Mouse (Mus musculus): ENCODE measurements around the gene Abat. TPM values are rescaled to one million over a fixed set of nuclear protein-coding genes. Genes with fewer than 3 reads are reported as not detected.

Abat gene
- total RNA-seq, 2 experiments from 2014 or later = 140 to 156 TPM

DNA sequence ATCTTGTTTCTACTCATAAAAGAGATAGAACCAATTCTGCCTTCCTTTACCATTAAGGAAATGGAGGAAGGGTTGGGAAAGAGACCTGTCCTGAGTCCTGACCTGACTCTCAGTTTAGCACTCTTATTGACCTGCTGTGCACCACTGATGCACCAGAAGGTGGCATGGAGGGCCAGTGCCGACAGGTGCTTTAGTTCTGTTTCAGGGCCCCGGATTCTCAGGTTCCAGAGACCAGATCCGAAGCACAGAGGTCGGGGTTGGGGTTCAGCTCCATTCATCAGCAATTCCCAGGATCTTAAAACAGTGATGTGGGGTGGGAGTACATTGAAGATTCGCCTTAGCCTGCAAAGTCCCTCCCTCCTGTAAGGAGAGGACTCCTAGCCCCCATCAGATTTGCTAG, 399 bp upstream of the Abat start:
- no peak for DNase-seq (ENCODE audit: extremely low spot score in 1 of 2, low spot score in 2 of 2)
- H3K4me3 ChIP-seq = peak overlapping the region; percentile 87
- intact Hi-C loops (cut with DNase I) = no loop called here
- no peak for TF ChIP-seq CTCF (IDR thresholded peaks at IDR 0.05)
- no peak overlapping the region for H3K27ac ChIP-seq

DNA sequence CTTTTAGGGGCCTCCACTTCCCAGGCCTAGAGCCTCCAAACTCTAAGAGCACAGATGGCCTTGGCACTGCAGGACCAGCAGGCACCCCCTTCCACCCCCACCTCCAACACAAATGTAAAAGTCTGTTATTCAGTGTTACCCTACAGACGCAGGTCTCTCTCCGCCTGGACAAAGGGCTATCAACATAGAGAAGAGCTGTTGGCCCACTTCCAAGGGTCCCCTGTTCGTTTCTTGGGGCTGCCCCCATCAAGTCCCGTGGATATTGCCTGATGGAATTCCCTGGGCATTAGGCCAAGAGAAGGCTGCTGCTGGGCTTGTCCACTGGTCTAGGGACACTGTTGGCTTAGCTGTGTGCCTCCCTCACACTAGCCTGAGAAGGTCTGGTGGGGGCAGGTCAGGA, 951 bp downstream of the Abat start:
- no peak for DNase-seq (ENCODE audit: extremely low spot score in 1 of 2, low spot score in 2 of 2)
- peak overlapping the region; percentile 87 for H3K4me3 ChIP-seq
- intact Hi-C loops (cut with DNase I) = no loop called here
- TF ChIP-seq CTCF (IDR thresholded peaks at IDR 0.05) = no peak
- no peak overlapping the region for H3K27ac ChIP-seq

DNA sequence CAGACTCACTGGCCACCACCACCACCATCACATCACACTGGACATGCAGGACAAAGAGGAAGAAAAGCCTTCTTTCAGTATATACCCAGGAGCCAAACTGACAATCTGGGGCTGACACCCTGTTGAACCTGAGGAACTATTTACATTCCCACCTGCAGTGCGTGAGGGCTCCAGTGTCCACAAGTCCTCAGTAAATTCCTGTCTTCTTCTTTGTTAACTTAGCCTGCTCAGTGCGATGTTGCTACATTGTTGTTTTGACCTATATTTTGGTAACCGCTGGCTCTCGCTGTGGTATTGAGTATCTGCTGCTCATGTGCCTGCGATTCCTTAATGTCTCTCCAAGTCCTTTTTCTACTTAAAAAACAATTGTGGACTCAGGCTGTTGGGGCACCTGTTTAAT, 7.3 kb downstream of the Abat start:
- intact Hi-C loops (cut with DNase I) = no loop called here
- TF ChIP-seq CTCF (IDR thresholded peaks at IDR 0.05) = no peak
- H3K27ac ChIP-seq = no peak overlapping the region
- DNase-seq (ENCODE audit: extremely low spot score in 1 of 2, low spot score in 2 of 2) = no peak
- no peak overlapping the region for H3K4me3 ChIP-seq

DNA sequence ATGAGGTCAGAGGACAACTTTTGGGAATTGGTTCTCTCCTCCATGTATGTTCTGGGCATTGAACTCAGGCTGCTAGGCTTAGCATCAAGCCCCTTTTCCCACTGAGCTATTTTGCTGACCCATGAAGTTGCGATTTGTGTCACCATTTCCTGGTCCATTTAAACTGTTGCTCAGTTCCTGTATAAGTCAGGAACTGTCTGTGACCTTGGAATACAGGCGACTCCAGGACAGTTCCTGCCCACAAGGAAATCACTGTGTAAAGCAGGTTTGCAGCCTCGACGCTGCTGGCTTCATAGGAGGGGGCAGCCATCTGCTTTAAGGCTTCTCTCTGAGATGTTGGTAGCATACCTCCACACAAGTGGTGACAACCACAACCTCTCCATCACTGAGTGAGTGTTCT, 8.1 kb downstream of the Abat start:
- no peak for DNase-seq (ENCODE audit: extremely low spot score in 1 of 2, low spot score in 2 of 2)
- H3K27ac ChIP-seq = no peak overlapping the region
- TF ChIP-seq CTCF (IDR thresholded peaks at IDR 0.05) = no peak
- intact Hi-C loops (cut with DNase I) = no loop called here
- no peak overlapping the region for H3K4me3 ChIP-seq

DNA sequence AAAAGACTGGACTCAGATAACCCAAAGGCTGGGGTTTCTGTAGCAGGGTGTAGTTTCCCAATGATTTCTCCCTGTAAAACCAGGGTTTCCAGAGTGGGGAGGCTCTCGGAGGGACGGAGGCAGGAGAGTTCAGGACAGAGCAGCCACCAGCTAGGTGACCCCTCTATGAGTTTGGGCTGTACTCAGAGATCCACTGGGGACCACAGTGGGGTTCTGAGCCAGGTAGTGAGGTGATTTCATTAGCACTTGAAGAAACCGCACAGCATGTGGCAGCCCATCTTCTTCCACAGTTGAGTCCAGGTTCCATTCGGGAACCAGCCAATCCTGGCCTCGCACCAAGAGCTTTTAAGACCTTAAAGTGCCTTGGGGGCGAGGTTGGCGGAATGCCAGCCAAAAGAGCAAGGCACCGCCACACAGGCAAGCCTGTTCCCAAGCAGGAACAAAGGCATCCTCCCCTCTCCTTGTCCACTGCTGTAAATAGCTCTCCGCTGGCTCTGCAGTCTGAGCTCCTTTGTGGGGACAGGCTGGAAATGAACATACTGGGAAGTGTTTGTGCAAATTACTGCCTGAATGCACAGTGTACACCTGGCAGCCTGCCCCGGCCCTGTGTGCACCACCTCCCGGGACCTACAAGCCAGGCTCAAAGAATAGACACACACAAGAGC, 10.4 kb downstream of the Abat start:
- intact Hi-C loops (cut with DNase I) = no loop called here
- H3K4me3 ChIP-seq = no peak overlapping the region
- TF ChIP-seq CTCF (IDR thresholded peaks at IDR 0.05) = no peak
- no peak overlapping the region for H3K27ac ChIP-seq
- peak; percentile 25 to 51 for DNase-seq (ENCODE audit: extremely low spot score in 1 of 2, low spot score in 2 of 2)

DNA sequence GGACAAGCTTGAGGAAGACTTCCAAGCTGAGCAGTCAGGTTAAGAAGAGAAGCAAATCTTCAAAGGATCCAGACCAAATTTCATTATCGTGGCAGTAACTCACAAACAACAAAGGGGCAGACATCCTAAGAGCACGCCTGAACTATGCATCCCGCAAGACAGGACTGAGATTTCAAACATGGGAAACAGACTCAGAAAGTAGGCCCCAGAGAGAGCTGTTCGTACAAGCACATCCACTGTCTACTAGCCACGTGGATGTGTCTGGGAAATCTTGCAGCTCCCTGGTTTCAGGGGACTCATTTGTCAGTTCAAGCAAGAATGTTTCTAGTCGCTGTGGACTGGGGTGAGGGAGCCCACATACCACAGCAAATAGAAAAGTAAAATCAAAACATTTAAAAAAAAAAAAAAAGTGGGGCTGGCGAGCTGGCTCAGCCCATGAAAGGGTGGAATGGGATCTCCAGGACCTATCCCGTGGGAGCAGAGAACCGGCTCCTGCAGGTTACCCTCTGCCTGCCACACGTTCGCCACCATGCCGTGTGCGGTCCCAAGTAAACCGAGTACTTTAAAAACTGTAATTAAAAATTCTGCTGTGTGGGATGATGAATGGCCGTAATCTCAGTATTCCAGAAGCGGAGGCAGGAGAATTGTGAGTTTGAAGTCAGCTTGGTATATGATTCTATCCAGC, 11.1 kb downstream of the Abat start:
- Histone ChIP-seq H3K4me3 (no peak overlapping the region), H3K27ac (no peak overlapping the region)
- intact Hi-C loops (cut with DNase I) = no loop called here
- no peak for DNase-seq (ENCODE audit: extremely low spot score in 1 of 2, low spot score in 2 of 2)
- no peak for TF ChIP-seq CTCF (IDR thresholded peaks at IDR 0.05)

DNA sequence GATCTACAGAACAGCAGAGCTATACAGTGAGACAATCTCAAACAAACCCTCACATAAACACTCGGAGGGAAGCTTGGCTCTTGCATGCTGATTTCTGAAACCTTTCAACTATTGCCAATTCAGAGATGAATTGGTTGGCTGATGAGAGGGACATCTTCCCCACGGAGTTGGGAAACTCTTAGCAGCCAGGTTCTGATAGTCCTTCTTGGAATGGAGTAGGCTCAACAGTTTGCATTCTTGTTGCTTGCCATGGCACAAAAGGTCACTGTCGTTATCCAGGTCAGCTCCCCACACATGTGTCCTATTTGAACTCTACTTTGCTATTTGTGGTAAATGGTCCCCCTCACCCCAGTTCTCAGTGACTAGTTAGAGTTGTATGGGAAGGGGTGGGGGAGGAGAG, 12.1 kb downstream of the Abat start:
- Histone ChIP-seq H3K27ac (no peak overlapping the region), H3K4me3 (no peak overlapping the region)
- no peak for DNase-seq (ENCODE audit: extremely low spot score in 1 of 2, low spot score in 2 of 2)
- intact Hi-C loops (cut with DNase I) = no loop called here
- TF ChIP-seq CTCF (IDR thresholded peaks at IDR 0.05) = no peak

DNA sequence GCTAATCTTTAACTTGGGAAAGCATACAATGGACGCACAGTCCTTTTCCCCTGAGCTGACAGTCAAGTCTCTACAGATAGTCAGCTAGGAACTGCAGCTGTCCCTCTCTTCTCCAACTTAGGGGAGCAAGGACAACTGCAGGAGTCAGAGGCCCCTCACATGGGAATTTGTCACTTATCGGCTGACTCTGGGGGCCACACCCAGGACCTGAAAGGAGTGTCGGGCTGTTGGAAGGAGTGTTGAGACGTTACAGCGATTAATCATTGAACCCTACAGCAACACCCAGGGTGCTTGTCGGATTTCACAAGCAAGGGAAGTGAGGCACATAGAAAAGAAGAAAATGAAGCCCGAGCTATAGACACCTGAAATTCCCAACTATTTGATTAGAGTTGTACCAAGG, 12.6 kb downstream of the Abat start:
- DNase-seq (ENCODE audit: extremely low spot score in 1 of 2, low spot score in 2 of 2) = no peak
- no peak overlapping the region for H3K27ac ChIP-seq
- H3K4me3 ChIP-seq = no peak overlapping the region
- TF ChIP-seq CTCF (IDR thresholded peaks at IDR 0.05) = no peak
- intact Hi-C loops (cut with DNase I) = no loop called here

DNA sequence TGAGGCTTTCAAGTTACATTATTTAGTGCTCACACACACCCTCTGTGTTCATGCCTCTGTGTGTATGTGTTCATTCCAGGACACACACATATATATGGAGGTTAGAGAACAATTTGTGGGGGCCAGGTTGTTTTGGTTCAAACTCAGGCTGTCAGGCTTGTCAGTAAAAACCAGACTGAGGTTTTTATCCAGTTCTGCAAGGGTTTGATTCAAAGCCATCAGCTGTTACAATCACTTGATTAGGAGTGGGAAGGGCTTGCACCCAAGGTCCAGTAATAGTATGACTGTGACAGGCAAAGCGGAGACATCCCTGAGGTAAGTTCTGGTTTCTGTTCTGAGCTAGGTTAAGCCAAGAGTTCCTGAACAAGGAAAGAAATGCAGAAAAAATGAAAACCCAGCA, 16.2 kb downstream of the Abat start:
- no peak for DNase-seq (ENCODE audit: extremely low spot score in 1 of 2, low spot score in 2 of 2)
- Histone ChIP-seq H3K27ac (no peak overlapping the region), H3K4me3 (no peak overlapping the region)
- intact Hi-C loops (cut with DNase I) = no loop called here
- TF ChIP-seq CTCF (IDR thresholded peaks at IDR 0.05) = no peak

DNA sequence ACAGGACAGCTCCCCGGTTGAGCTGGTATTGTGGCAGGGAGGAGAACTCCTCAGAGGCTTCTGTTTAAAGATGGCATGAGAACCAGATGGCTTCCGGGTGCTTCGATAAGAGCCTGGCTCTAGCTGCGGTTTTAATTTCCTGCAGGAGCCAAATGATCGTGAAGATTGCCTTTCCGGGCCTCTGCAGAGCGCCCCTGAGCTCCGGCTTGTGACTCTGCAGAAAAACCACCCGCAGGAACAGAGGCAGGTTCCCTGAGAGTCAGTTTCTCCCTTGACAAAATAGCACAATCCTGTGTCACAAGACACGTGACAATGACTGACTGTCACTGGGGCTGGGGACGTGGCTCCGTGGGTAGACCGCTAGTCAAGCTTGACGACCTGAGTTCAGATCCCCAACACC, 16.8 kb downstream of the Abat start:
- Histone ChIP-seq H3K27ac (no peak overlapping the region), H3K4me3 (no peak overlapping the region)
- DNase-seq (ENCODE audit: extremely low spot score in 1 of 2, low spot score in 2 of 2) = no peak
- intact Hi-C loops (cut with DNase I) = no loop called here
- no peak for TF ChIP-seq CTCF (IDR thresholded peaks at IDR 0.05)

DNA sequence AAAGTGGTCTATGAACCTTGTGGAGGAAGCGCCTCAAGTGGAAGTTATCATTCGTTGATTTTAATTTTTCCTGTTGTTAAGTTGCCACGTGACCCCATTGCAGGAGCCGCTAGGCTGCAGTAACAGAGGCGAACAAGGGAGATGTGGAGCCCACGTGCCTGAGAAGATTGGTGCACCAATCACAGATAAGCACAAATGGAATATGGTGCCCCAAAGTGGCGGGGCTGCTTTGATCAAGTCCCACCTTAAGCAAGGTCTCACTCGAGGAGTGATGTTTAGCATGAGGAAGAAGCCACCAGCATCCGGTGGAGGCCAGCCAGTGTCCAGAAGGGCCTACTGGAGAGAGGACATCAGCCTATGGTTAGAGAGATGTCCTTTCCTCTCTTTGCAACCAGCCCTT, 19.2 kb downstream of the Abat start:
- no peak overlapping the region for H3K4me3 ChIP-seq
- intact Hi-C loops (cut with DNase I) = no loop called here
- no peak for TF ChIP-seq CTCF (IDR thresholded peaks at IDR 0.05)
- no peak for DNase-seq (ENCODE audit: extremely low spot score in 1 of 2, low spot score in 2 of 2)
- no peak overlapping the region for H3K27ac ChIP-seq

DNA sequence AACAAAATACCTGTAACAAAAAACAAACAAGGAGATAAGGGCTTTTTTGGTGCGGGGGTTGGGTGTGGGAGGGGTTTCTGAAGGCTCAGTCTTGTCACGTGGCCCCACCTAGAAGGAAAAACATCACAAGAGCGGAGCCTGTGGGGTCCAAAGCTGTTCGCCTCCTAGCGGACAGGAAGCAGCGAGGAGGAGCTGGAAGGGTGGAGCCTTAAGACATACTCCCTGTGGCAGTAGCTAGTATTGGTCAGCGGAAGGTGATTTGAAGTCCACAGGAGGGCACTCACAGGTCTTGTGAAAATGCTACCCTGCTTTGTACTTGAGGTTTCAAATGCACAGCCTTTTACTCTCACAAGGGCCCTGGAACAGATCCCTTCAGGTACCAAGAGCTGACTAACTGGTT, 19.7 kb downstream of the Abat start:
- no peak for TF ChIP-seq CTCF (IDR thresholded peaks at IDR 0.05)
- no peak overlapping the region for H3K27ac ChIP-seq
- no peak overlapping the region for H3K4me3 ChIP-seq
- DNase-seq (ENCODE audit: extremely low spot score in 1 of 2, low spot score in 2 of 2) = no peak
- intact Hi-C loops (cut with DNase I) = no loop called here

DNA sequence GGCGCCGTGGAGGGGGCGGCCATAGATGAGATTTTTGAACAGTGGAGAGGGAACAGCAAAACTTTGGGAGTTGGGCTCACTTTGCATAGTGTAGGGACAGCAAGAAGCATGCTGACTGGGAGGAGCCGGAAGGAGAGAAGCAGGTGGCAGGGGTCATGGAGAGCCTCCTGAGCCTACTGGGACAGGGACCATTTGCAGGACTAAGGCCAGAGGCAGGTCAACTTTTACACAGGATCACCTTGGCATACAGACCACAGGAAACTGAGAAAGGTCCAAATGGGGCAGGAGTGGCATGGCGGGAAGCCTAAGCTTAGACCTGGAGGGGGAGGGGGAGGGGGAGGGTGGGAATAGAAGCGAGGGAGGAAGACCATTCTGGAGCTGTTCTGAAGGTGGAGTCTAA, 20.2 kb downstream of the Abat start:
- H3K27ac ChIP-seq = no peak overlapping the region
- no peak overlapping the region for H3K4me3 ChIP-seq
- no peak for DNase-seq (ENCODE audit: extremely low spot score in 1 of 2, low spot score in 2 of 2)
- TF ChIP-seq CTCF (IDR thresholded peaks at IDR 0.05) = no peak
- intact Hi-C loops (cut with DNase I) = no loop called here

Data from left cerebral cortex, adult 2 months (tissue).